Mouse (Mus musculus) 3134 (cell line): Measurements from ENCODE around the gene Gstp2.

Source experiments
- DNase-seq: peaks from one replicate; pipeline ENCODE4 v3.0.0-alpha.2; 2011; ENCODE audit warnings: low spot score; ENCODE audit not compliant: insufficient read length; ENCODE audit errors: extremely low read depth

Gene Gstp2

DNA sequence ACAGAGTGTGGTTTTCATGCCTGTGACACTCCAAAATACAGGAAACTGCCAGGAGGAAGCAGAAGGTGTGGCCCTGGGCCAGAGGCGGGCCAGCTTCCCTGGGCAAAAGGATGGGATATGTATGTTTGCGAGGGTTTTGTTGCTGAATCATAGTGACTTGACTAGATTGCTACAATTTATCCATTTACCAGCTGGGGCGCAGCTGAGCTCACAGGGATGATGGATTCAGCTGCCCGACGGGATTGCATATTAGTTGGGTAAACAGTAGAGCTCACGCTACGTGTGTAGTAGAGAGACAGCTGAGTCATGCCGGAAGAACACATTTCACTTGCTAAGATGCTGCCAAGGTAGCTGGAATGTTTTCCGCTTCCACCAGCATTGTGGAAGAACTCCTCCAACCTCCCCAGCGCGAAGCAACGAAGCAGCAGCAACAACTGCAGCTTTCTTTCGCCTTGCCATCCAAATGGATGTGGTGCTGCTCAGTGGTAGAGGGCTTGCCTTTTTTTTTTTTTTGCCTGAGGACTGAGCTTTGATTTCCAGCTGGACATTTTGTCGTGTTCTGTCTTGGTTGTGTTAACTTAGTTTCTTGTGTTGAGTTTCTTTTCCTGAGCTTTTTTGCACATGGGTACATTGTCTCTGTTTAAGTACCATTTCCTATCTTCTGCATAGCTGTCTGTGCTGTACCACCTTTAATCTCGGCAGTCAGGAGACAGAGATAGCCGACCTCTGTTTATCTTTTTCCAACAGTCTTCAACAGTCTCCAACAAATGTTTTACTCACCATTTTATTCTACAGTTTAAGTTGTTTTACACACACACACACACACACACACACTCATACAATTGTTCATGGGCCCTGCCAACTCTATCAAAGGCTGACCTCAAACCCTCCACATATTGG, at the start of gene Gstp2:
TSS of gene Gstp2 (minus strand) at position 58 of the 900 bp plus-strand sequence.
- peak; percentile 87 for DNase-seq

GRCm38 (mm10) chr19:4094774-4095303, 49.0 kb upstream of the Gstp2 start:
- no peak for DNase-seq

- DNase-seq: no peak
These were observed 48.5 kb upstream of the Gstp2 start for GRCm38 (mm10) chr19:4094348-4094747.

- no peak for DNase-seq
These were observed 47.9 kb upstream of the Gstp2 start for GRCm38 (mm10) chr19:4093772-4094171.

DNA sequence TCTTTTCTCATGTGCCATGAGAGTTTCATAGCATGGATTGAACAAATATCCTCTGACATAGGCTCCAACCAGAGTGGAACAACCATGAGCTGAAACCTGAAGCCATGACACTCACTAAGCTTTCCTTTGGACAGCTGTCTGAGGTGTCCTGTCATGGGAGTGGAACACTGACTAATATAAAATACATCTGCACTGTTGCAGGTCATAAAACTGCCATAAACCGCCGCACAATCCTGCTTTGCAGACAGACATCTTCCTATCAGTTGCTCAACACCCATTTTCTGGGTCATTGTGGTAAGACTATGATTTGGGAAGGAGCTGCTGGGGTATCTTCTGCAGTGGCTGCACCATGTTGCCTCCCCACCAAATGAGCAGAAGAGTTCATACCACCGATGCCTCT, 46.9 kb upstream of the Gstp2 start:
- no peak for DNase-seq

GRCm38 (mm10) chr19:4091383-4091782, 45.6 kb upstream of the Gstp2 start:
- no peak for DNase-seq

- DNase-seq: peak; percentile 90
These were observed 44.6 kb upstream of the Gstp2 start for GRCm38 (mm10) chr19:4090446-4090845.

GRCm38 (mm10) chr19:4089128-4089527, 43.3 kb upstream of the Gstp2 start:
- DNase-seq: no peak

- DNase-seq: no peak
These were observed 42.3 kb upstream of the Gstp2 start for GRCm38 (mm10) chr19:4088146-4088545.

GRCm38 (mm10) chr19:4087090-4087489, 41.3 kb upstream of the Gstp2 start:
- DNase-seq: peak; percentile 75

DNA sequence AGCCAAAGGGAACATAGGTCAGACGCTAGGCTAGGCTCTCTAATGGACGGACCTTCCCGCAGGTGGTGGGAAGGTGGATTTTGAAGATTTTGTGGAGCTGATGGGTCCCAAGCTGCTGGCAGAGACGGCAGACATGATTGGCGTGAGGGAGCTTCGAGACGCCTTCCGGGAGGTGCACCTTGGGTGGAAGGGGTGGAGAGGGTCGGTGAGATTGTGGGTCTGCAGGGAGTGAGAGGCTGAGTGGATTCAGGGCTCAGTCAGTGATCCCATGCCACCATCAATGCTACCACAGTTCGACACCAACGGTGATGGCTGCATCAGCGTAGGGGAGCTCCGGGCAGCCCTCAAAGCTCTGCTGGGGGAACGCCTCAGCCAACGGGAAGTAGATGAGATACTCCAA, 40.3 kb upstream of the Gstp2 start:
- DNase-seq: no peak

DNA sequence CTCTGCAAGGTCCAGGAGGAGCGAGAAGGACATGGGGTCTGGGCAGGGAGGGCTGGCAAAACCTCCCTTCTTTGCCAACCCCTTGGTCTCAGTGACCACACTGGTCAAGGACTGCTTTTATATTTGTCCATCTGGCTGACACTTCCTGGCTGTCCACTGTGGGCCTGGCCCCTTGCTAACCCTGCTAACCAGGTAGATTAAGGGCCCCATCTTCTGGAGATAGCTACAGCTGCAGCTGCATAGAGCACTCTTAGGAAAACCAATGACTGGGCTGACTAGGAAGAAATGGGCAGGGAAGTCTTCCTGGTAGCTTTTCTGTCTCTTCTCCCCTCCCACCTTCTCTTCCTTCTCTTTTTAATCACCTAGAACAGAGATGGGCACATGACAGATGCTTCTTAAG, 39.2 kb upstream of the Gstp2 start:
- no peak for DNase-seq

- DNase-seq: no peak
These were observed 38.0 kb upstream of the Gstp2 start for GRCm38 (mm10) chr19:4083826-4084225.

GRCm38 (mm10) chr19:4083316-4083715, 37.5 kb upstream of the Gstp2 start:
- no peak for DNase-seq

DNA sequence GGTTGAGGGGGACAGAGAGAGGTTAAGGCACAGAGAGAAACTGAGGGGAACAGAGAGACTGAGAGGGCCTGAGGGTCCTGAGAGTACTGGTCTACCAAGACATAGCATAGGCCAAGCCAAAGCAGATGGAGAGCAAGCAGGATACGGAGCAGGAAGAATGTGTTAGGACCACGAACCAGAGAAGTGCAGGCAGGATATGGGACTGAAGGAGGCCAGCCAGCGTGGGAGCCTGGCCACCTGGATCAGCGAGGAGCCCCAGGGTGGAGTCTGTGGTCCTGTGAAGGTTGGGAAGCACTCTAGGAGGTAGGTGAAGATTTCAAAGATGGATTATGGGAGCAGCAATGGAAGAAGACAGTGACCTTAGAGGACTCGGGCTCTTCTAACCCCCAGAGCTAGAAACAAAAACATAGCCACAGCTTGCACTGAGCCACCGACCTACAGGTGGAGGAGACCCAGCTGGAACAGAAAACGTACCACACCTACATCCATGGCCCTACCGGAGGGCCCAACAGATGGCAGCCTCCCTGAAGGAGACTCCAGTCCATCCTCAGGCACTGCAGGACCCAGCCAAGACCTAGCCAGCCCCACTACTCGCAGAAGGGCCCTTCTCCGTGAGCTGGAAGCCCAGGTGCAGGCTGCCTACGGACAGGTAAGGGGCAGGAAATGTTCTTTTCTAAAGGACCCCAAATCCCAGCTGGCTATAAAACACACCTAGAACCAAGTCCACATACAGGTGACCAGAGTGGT, 36.6 kb upstream of the Gstp2 start:
- DNase-seq: no peak

GRCm38 (mm10) chr19:4081394-4081793, 35.6 kb upstream of the Gstp2 start, which contains the start of gene Cabp2:
Cabp2 (plus strand) TSS chr19:4081578.
- DNase-seq: no peak

- no peak for DNase-seq
These were observed 34.7 kb upstream of the Gstp2 start for GRCm38 (mm10) chr19:4080511-4081009.

DNA sequence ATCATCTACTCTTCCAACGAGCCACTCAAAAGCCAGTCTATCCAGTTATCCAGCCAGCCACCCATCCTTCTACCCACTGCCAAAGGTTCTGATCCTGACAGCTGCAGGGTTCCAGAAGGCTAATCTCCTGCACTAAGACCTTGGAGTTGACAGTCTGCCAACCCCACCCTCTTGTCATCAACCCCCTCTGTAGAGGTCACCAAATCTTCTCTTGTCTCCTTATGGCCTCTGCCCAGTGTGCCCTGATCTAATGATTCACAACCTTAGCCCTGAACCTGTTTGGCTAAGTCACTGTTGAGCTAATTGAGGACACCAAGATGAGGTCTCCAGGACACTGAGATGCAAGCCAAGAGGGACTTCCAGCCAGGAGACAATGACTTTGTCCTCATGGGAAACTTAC, 33.8 kb upstream of the Gstp2 start:
- no peak for DNase-seq

DNA sequence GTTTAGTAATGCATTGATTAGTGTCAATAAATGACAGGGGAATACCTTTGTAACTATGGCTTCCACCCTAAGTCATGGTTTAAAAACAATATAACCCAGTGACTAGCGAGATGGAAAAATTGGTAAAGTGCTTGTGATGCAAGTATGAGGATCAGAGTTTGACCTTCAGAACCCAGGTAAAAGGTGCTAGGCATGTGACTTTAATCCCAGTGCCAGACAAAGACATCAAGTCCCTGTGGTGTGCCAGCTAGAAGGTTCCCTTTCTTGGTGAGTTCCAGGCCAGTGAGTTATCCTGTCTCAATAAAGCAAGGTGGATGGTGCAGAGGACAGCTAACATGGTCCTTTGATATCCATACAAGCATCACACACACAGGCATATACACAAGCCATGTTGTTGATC, 29.7 kb upstream of the Gstp2 start:
- no peak for DNase-seq

DNA sequence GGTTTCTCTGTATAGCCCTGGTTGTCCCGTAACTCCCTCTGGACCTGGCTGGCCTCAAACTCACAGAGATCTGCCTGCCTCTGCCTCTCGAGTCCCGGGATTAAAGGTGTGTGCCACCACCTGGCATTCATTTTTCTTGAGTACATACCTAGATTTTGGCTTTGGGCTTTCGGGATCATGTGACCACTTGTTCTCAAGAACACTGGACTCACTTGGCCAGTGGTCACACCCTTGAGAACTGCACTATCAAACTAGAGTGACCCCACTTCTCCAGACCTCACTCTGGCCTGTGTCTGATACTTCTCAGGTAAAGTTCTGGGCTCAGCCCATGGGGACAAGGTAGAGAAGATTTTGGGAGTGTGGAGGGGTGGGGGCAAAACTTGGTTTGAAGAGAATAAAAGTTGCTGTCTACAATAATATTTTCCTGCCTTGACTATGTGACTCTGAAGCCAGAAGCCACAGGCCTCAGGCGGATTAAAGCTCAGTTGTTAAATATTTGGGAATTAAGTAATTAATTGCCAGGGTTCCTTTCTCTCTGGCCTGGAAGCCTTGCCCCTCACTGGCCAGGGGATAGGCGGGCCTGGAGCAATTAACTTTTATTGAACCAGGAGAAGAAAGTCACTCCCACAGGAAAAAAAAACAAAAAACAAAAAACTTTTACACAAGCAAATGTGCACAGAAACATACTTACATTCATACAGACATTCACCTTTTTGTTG, 27.0 kb upstream of the Gstp2 start:
- no peak for DNase-seq

DNA sequence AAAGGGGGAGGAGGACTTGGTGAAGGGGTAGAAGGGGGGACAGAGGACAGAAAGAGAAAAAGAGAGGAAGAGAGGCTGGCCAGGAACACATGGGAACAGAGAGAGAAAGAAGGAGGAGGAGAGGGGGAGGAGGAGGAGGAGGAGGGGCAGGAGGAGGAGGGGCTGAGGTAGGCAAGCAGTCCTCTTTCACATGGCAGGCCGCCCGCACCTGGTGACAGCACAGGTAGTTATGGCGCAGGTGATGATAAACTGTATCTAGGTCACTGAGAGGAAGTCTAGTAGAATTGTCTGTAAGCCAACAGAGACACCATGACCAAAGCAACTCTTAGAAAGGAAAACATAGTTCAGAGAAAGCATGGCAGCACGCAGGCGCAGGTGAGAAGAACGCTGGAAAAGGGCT, 25.6 kb upstream of the Gstp2 start:
- no peak for DNase-seq
